Mouse (Mus musculus) intestine, postnatal 0 days (tissue): Measurements from ENCODE around the gene Adarb1. TPM values are rescaled to one million over a fixed set of nuclear protein-coding genes. Genes with fewer than 3 reads are reported as not detected.

Experiments
- ATAC-seq: fragments of 200-750 bp; cut with Nextera tagmentation; 2 replicates; pipeline ENCODE4 v1.8.0; 2017; ENCODE audit warnings: mild to moderate bottlenecking, moderate TSS enrichment, moderate library complexity
- H3K27ac ChIP-seq: fragments of 300-500 bp; sonication (generic); 2 replicates; pipeline ENCODE4 v1.5.1; 2014; ENCODE audit warnings: mild to moderate bottlenecking, low read depth, low read length, moderate library complexity
- H3K27me3 ChIP-seq: fragments of 300-500 bp; sonication (generic); replicated peaks from 2 replicates; pipeline ENCODE4 v1.6.1; 2014; ENCODE audit warnings: low read length, mixed read lengths; ENCODE audit not compliant: control insufficient read depth, insufficient read depth
- H3K36me3 ChIP-seq: fragments of 300-500 bp; sonication (generic); 2 replicates; pipeline ENCODE4 v1.6.1; 2014; ENCODE audit warnings: mild to moderate bottlenecking, moderate library complexity; ENCODE audit not compliant: control insufficient read depth, insufficient read depth
- H3K4me1 ChIP-seq: fragments of 300-500 bp; sonication (generic); replicated peaks from 2 replicates; pipeline ENCODE4 v1.6.1; 2014; ENCODE audit warnings: antibody characterized with exemption, low read length, mixed read lengths; ENCODE audit not compliant: control insufficient read depth, insufficient read depth
- H3K4me2 ChIP-seq: fragments of 300-500 bp; sonication (generic); replicated peaks from 2 replicates; pipeline ENCODE4 v1.6.1; 2014; ENCODE audit warnings: low read depth, mild to moderate bottlenecking, moderate library complexity
- H3K4me3 ChIP-seq: fragments of 300-500 bp; sonication (generic); 2 replicates; pipeline ENCODE4 v1.5.1; 2014; ENCODE audit warnings: low read depth, low read length
- H3K9ac ChIP-seq: fragments of 300-500 bp; sonication (generic); 2 replicates; pipeline ENCODE4 v1.6.1; 2014; ENCODE audit warnings: mild to moderate bottlenecking, low read depth, low read length
- H3K9me3 ChIP-seq: fragments of 300-500 bp; sonication (generic); 2 replicates; pipeline ENCODE4 v1.6.1; 2016; ENCODE audit warnings: mixed run types; ENCODE audit not compliant: control insufficient read depth
- CTCF ChIP-seq: sonication (generic); IDR thresholded peaks from 2 replicates; pipeline ENCODE4 v1.5.1; 2016; ENCODE audit warnings: low read depth, mild to moderate bottlenecking, control low read depth, antibody characterized with exemption, moderate library complexity
- WGBS: fragments of 180-500 bp; shearing (Covaris S2); extraction: QIAGEN DNeasy Blood & Tissue Kit; methylation state at CpG from one replicate; pipeline ENCODE4 v1.1.7; 2014; 5-methylcytosine and 5-hydroxymethylcytosine counted together
- polyA plus RNA-seq: library from polyadenylated mRNA; unstranded; fragments of >200 nt; fragmentation: Nextera tagmentation; extraction: Ambion mirVana; gene quantifications from 2 replicates; pipeline ENCODE4 v1.2.1, GENCODE M21; 2015

The Adarb1 gene
- polyA plus RNA-seq, 1 experiment from 2014 or later: 1.5 TPM

- no peak for ATAC-seq
- Histone ChIP-seq H3K27ac (no peak overlapping the region), H3K4me3 (no peak overlapping the region), H3K4me1 (no peaks in the 10 kb centered on the region), H3K9ac (no peak overlapping the region), H3K9me3 (no peaks in the 10 kb centered on the region), H3K36me3 (no peaks in the 10 kb centered on the region), H3K4me2 (no peak overlapping the region), H3K27me3 (no peaks in the 10 kb centered on the region)
- 72% methylated on average over 6 of the region's 6 CpGs for WGBS
- 0 out of 2 replicates have a peak, but pooled peaks have one; percentile 7 for TF ChIP-seq CTCF
Observed at GRCm38 (mm10) chr10:77380716-77381115, 37.4 kb downstream of the Adarb1 start.

- H3K4me2 ChIP-seq: no peak overlapping the region
- H3K9me3 ChIP-seq: no peaks in the 10 kb centered on the region
Observed at GRCm38 (mm10) chr10:77379199-77379598, 38.9 kb downstream of the Adarb1 start.

GRCm38 (mm10) chr10:77376056-77376455 is 42.0 kb downstream of the Adarb1 start:
- no peaks in the 10 kb centered on the region for H3K4me1 ChIP-seq
- no peaks in the 10 kb centered on the region for H3K27me3 ChIP-seq
- H3K9me3 ChIP-seq: no peaks in the 10 kb centered on the region
- no peak overlapping the region for H3K27ac ChIP-seq
- no peaks in the 10 kb centered on the region for H3K36me3 ChIP-seq
- WGBS: 96% methylated on average over 1 of the region's 1 CpGs
- no peak for TF ChIP-seq CTCF
- H3K4me2 ChIP-seq: no peak overlapping the region
- H3K4me3 ChIP-seq: no peak overlapping the region
- ATAC-seq: no peak
- no peak overlapping the region for H3K9ac ChIP-seq

More at GRCm38 (mm10) chr10:77379199-77379598, 38.9 kb downstream of the Adarb1 start:
- Histone ChIP-seq H3K36me3 (no peaks in the 10 kb centered on the region), H3K27me3 (no peaks in the 10 kb centered on the region), H3K4me3 (no peak overlapping the region), H3K9ac (no peak overlapping the region), H3K27ac (no peak overlapping the region), H3K4me1 (no peaks in the 10 kb centered on the region)
- WGBS: 94% methylated on average over 4 of the region's 4 CpGs
- no peak for TF ChIP-seq CTCF
- ATAC-seq: no peak

GRCm38 (mm10) chr10:77374948-77375347 is 43.1 kb downstream of the Adarb1 start:
- no peak for ATAC-seq
- H3K4me1 ChIP-seq: no peaks in the 10 kb centered on the region
- no peak overlapping the region for H3K27ac ChIP-seq

GRCm38 (mm10) chr10:77374407-77374806 is 43.7 kb downstream of the Adarb1 start:
- TF ChIP-seq CTCF: no peak
- no peak overlapping the region for H3K9ac ChIP-seq
- H3K4me1 ChIP-seq: no peaks in the 10 kb centered on the region
- no peak for ATAC-seq
- no peak overlapping the region for H3K4me2 ChIP-seq
- H3K27me3 ChIP-seq: peaks cover 6% of the 10 kb centered on the region; the same call in 1 of the 2 replicates
- H3K36me3 ChIP-seq: no peaks in the 10 kb centered on the region
- H3K4me3 ChIP-seq: no peak overlapping the region
- no peaks in the 10 kb centered on the region for H3K9me3 ChIP-seq
- H3K27ac ChIP-seq: no peak overlapping the region
- WGBS: 77% methylated on average over 5 of the region's 5 CpGs

More at GRCm38 (mm10) chr10:77374948-77375347, 43.1 kb downstream of the Adarb1 start:
- H3K9ac ChIP-seq: no peak overlapping the region
- 0 out of 2 replicates have a peak, but pooled peaks cover 1% of the 10 kb centered on the region for H3K27me3 ChIP-seq
- 90% methylated on average over 1 of the region's 1 CpGs for WGBS
- H3K36me3 ChIP-seq: no peaks in the 10 kb centered on the region
- H3K4me2 ChIP-seq: no peak overlapping the region
- H3K9me3 ChIP-seq: no peaks in the 10 kb centered on the region
- H3K4me3 ChIP-seq: no peak overlapping the region
- TF ChIP-seq CTCF: no peak

DNA sequence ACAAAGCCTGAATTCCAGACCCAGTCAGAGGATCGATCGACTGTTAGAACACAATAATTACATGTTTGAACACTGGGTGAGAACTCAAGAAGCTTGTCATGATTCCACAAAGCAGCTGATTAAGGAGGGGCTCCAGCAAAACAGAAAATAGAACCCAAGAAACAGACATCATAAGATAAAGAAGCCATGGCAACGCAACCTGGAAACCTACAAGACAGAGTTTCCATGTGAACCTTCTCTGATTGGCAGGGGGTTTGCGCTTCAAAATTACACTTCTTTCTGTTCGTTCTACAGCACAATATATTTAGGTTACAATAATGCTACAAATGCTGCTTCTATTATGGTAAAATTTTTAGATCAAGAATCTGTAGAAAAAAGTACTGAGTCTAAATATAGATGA is 47.9 kb downstream of the Adarb1 start:
- 80% methylated on average over 5 of the region's 5 CpGs for WGBS

GRCm38 (mm10) chr10:77367973-77368372 is 50.1 kb downstream of the Adarb1 start:
- 51% methylated on average over 6 of the region's 6 CpGs for WGBS
- no peak overlapping the region for H3K27ac ChIP-seq
- no peaks in the 10 kb centered on the region for H3K36me3 ChIP-seq
- H3K27me3 ChIP-seq: peaks cover 6% of the 10 kb centered on the region; the same call in 1 of the 2 replicates
- no peak for ATAC-seq
- no peaks in the 10 kb centered on the region for H3K9me3 ChIP-seq
- no peak overlapping the region for H3K4me2 ChIP-seq
- H3K9ac ChIP-seq: no peak overlapping the region
- H3K4me3 ChIP-seq: no peak overlapping the region
- no peaks in the 10 kb centered on the region for H3K4me1 ChIP-seq
- no peak for TF ChIP-seq CTCF

More for the DNA sequence above, 47.9 kb downstream of the Adarb1 start:
- Histone ChIP-seq H3K4me3 (no peak overlapping the region), H3K4me2 (no peak overlapping the region), H3K36me3 (no peaks in the 10 kb centered on the region), H3K9me3 (no peaks in the 10 kb centered on the region), H3K27ac (no peak overlapping the region), H3K27me3 (peaks cover 6% of the 10 kb centered on the region; the same call in 1 of the 2 replicates), H3K9ac (no peak overlapping the region), H3K4me1 (no peaks in the 10 kb centered on the region)
- no peak for ATAC-seq
- TF ChIP-seq CTCF: no peak
